In genomic region chr17:63493274-63493673, GRCm38 (mm10) we compare ENCODE assay signal across 8 mouse cellular contexts. TPM values are rescaled to one million over a fixed set of nuclear protein-coding genes. Genes with fewer than 3 reads are reported as not detected.
A peak's percentile ranks its signal among the peaks of the same experiment; 100 is the strongest.
DNase-seq lines count a peak whose midpoint lies in the region; ATAC-seq and TF ChIP-seq lines count a peak whose summit lies in the region.

No protein-coding gene starts in this region.

- peak; percentile 27 for DNase-seq in kidney, adult 18-20 months
- DNase-seq in kidney, adult 11 months, result no peak
- peak; percentile 52 for DNase-seq in Muller cell, postnatal 12 days (ENCODE audit: inconsistent ontology term)
- DNase-seq in cerebellum, adult 9-11 months, result peak; percentile 50
- peak; percentile 45 for DNase-seq in lung, postnatal 14 days
- DNase-seq in stomach, postnatal 0 days (ENCODE audit: low spot score), result no peak
- DNase-seq in frontal cortex, postnatal 10 days (ENCODE audit: low spot score in 2 of 2), result no peak

- no peak overlapping the region for H3K4me3 ChIP-seq in intestine, embryonic 15.5 days (replicated peaks)
- no peak overlapping the region for H3K4me3 ChIP-seq in stomach, postnatal 0 days (ENCODE audit: low read depth, low read length)

- H3K4me2 ChIP-seq in intestine, embryonic 15.5 days (replicated peaks), result peak overlapping the region; percentile 12; the same call in 1 of the 2 replicates
- peak overlapping the region; percentile 28 for H3K4me2 ChIP-seq in stomach, postnatal 0 days (replicated peaks; ENCODE audit: low read depth)

- peak overlapping the region; percentile 25; the same call in 1 of the 2 replicates for H3K27ac ChIP-seq in intestine, embryonic 15.5 days
- H3K27ac ChIP-seq in stomach, postnatal 0 days (replicated peaks), result no peak overlapping the region

- H3K9me3 ChIP-seq in intestine, embryonic 15.5 days, result no peaks in the 10 kb centered on the region
- H3K9me3 ChIP-seq in stomach, postnatal 0 days (ENCODE audit: control insufficient read depth, low read length), result no peaks in the 10 kb centered on the region

- WGBS in intestine, embryonic 15.5 days, result 37% methylated on average over 5 of the region's 5 CpGs
- 17% methylated on average over 5 of the region's 5 CpGs for WGBS in stomach, postnatal 0 days

- peak; percentile 31; the same call in 1 of the 2 replicates for ATAC-seq in intestine, embryonic 15.5 days
- no peak for ATAC-seq in stomach, postnatal 0 days (ENCODE audit: low FRiP score, low TSS enrichment)

- no peak for TF ChIP-seq EP300 in stomach, postnatal 0 days (optimal IDR thresholded peaks at IDR 0.05)

- no peak overlapping the region for H3K9ac ChIP-seq in intestine, embryonic 15.5 days
- no peak overlapping the region for H3K9ac ChIP-seq in stomach, postnatal 0 days (ENCODE audit: low read length)

- peak; percentile 68 for TF ChIP-seq CTCF in stomach, postnatal 0 days (IDR thresholded peaks at IDR 0.05; ENCODE audit: low read depth)

- peaks cover 15% of the 10 kb centered on the region for H3K4me1 ChIP-seq in intestine, embryonic 15.5 days (replicated peaks)
- peaks cover 6% of the 10 kb centered on the region; the same call in 1 of the 2 replicates for H3K4me1 ChIP-seq in stomach, postnatal 0 days (replicated peaks; ENCODE audit: control insufficient read depth, insufficient read depth)

- no peaks in the 10 kb centered on the region for H3K27me3 ChIP-seq in intestine, embryonic 15.5 days (replicated peaks)
- H3K27me3 ChIP-seq in stomach, postnatal 0 days (ENCODE audit: control insufficient read depth, insufficient read depth, low read length), result no peaks in the 10 kb centered on the region

- no peaks in the 10 kb centered on the region for H3K36me3 ChIP-seq in intestine, embryonic 15.5 days
- no peaks in the 10 kb centered on the region; the same call in 1 of the 2 replicates for H3K36me3 ChIP-seq in stomach, postnatal 0 days (ENCODE audit: control insufficient read depth, insufficient read depth, low read length)

RNA-seq across cellular contexts. Expression of gene Fbxl17, which starts 6.5 kb away (rescaled TPM):
- polyA plus RNA-seq in intestine, embryonic 15.5 days (2015; fragmentation: Nextera tagmentation; extraction: Ambion mirVana), result 4.4 and 4.6 TPM in 2 replicates
- polyA plus RNA-seq in stomach, postnatal 0 days (2015; fragmentation: Nextera tagmentation; extraction: Ambion mirVana), result 3.6 and 4.3 TPM in 2 replicates

Comparison
In these comparisons a context has a peak if more than half of its experiments do, and no peak if none do; other contexts are left out.
1. DNase-seq: peak in kidney, adult 18-20 months (single experiment), Muller cell, postnatal 12 days (single experiment), cerebellum, adult 9-11 months (single experiment) and lung, postnatal 14 days (single experiment); none in kidney, adult 11 months (single experiment), stomach, postnatal 0 days (single experiment) and frontal cortex, postnatal 10 days (0 of 2).